Mouse (Mus musculus) hindbrain, embryonic 12.5 days (tissue): ENCODE data around the gene Adgre1. TPM values are rescaled to one million over a fixed set of nuclear protein-coding genes. Genes with fewer than 3 reads are reported as not detected.
"Not testable (repeated sequence)": the region's sequence is repeated elsewhere in the genome, so short reads cannot be mapped to it uniquely, and the experiment has no call there.

Source experiments
- ATAC-seq: fragments of 200-750 bp; cut with Nextera tagmentation; 2 replicates; pipeline ENCODE4 v1.8.0; 2017; ENCODE audit warnings: moderate TSS enrichment; ENCODE audit not compliant: low FRiP score
- H3K27ac ChIP-seq: fragments of 300-500 bp; sonication (generic); 2 replicates; pipeline ENCODE4 v1.5.1; 2016; ENCODE audit warnings: mild to moderate bottlenecking
- H3K27me3 ChIP-seq: fragments of 300-500 bp; sonication (generic); 2 replicates; pipeline ENCODE4 v1.6.1; 2016; ENCODE audit warnings: mild to moderate bottlenecking
- H3K36me3 ChIP-seq: fragments of 300-500 bp; sonication (generic); 2 replicates; pipeline ENCODE4 v1.6.1; 2016; ENCODE audit warnings: mild to moderate bottlenecking
- H3K4me1 ChIP-seq: fragments of 300-500 bp; sonication (generic); 2 replicates; pipeline ENCODE4 v1.6.1; 2016
- H3K4me2 ChIP-seq: fragments of 300-500 bp; sonication (generic); replicated peaks from 2 replicates; pipeline ENCODE4 v1.6.1; 2016; ENCODE audit warnings: mild to moderate bottlenecking
- H3K4me3 ChIP-seq: fragments of 300-500 bp; sonication (generic); 2 replicates; pipeline ENCODE4 v1.5.1; 2016; ENCODE audit warnings: mild to moderate bottlenecking
- H3K9ac ChIP-seq: fragments of 300-500 bp; sonication (generic); 2 replicates; pipeline ENCODE4 v1.6.1; 2016; ENCODE audit warnings: mild to moderate bottlenecking, moderate library complexity
- H3K9me3 ChIP-seq: fragments of 300-500 bp; sonication (generic); replicated peaks from 2 replicates; pipeline ENCODE4 v1.6.1; 2016; ENCODE audit warnings: mild to moderate bottlenecking
- WGBS: fragments of 180-500 bp; shearing (Covaris S2); methylation state at CpG from one replicate; pipeline ENCODE4 v1.1.7; 2016; 5-methylcytosine and 5-hydroxymethylcytosine counted together
- polyA plus RNA-seq: library from polyadenylated mRNA; unstranded; fragments of >200 nt; fragmentation: Nextera tagmentation; extraction: Ambion mirVana; gene quantifications from 2 replicates; pipeline ENCODE4 v1.2.1, GENCODE M21; 2016

Adgre1 gene
- polyA plus RNA-seq = 3.4 and 5.6 TPM in 2 replicates

- no peak within 1 kb of the TSS for H3K9ac ChIP-seq
- no peak for ATAC-seq
- no peaks in the 10 kb centered on the region for H3K27me3 ChIP-seq
- no peak within 1 kb of the TSS for H3K4me3 ChIP-seq
- H3K4me2 ChIP-seq = no peak within 1 kb of the TSS
- no peak within 1 kb of the TSS for H3K27ac ChIP-seq
- H3K36me3 ChIP-seq = no peaks in the 10 kb centered on the region
- WGBS = 9% methylated on average over 1 of the region's 1 CpGs
- no peaks in the 10 kb centered on the region for H3K4me1 ChIP-seq
- no peaks in the 10 kb centered on the region for H3K9me3 ChIP-seq
Measured at GRCm38 (mm10) chr17:57358441-57358840, at the start of gene Adgre1. Adgre1 (plus strand) TSS chr17:57358691.

- Histone ChIP-seq H3K36me3 (no peaks in the 10 kb centered on the region), H3K4me3 (no peak overlapping the region), H3K27ac (no peak overlapping the region), H3K27me3 (no peaks in the 10 kb centered on the region), H3K9ac (no peak overlapping the region), H3K9me3 (no peaks in the 10 kb centered on the region), H3K4me1 (no peaks in the 10 kb centered on the region), H3K4me2 (no peak overlapping the region)
- no peak for ATAC-seq
- WGBS = 36% methylated on average over 13 of the region's 13 CpGs
Measured at GRCm38 (mm10) chr17:57311801-57312200, 46.7 kb upstream of the Adgre1 start.

GRCm38 (mm10) chr17:57327615-57328014 is 30.9 kb upstream of the Adgre1 start:
- Histone ChIP-seq H3K4me1 (no peaks in the 10 kb centered on the region), H3K9ac (no peak overlapping the region), H3K9me3 (no peaks in the 10 kb centered on the region), H3K4me2 (no peak overlapping the region), H3K27ac (no peak overlapping the region), H3K4me3 (no peak overlapping the region), H3K36me3 (no peaks in the 10 kb centered on the region), H3K27me3 (no peaks in the 10 kb centered on the region)
- WGBS = 79% methylated on average over 8 of the region's 8 CpGs
- ATAC-seq = 0 out of 2 replicates have a peak, but pooled peaks have one; percentile 36

GRCm38 (mm10) chr17:57328944-57329343 is 29.5 kb upstream of the Adgre1 start:
- WGBS = 51% methylated on average over 6 of the region's 6 CpGs
- no peak overlapping the region for H3K4me2 ChIP-seq
- ATAC-seq = no peak

GRCm38 (mm10) chr17:57330993-57331392 is 27.5 kb upstream of the Adgre1 start:
- Histone ChIP-seq H3K27ac (no peak overlapping the region), H3K9ac (no peak overlapping the region), H3K27me3 (no peaks in the 10 kb centered on the region), H3K4me2 (no peak overlapping the region), H3K9me3 (no peaks in the 10 kb centered on the region), H3K4me1 (no peaks in the 10 kb centered on the region), H3K36me3 (no peaks in the 10 kb centered on the region), H3K4me3 (no peak overlapping the region)
- 93% methylated on average over 8 of the region's 8 CpGs for WGBS
- no peak for ATAC-seq

More at GRCm38 (mm10) chr17:57328944-57329343, 29.5 kb upstream of the Adgre1 start:
- Histone ChIP-seq H3K27me3 (no peaks in the 10 kb centered on the region), H3K9ac (no peak overlapping the region), H3K36me3 (no peaks in the 10 kb centered on the region), H3K4me3 (no peak overlapping the region), H3K4me1 (no peaks in the 10 kb centered on the region), H3K27ac (no peak overlapping the region), H3K9me3 (no peaks in the 10 kb centered on the region)

GRCm38 (mm10) chr17:57332241-57332640 is 26.2 kb upstream of the Adgre1 start:
- no peak overlapping the region for H3K9ac ChIP-seq
- no peaks in the 10 kb centered on the region for H3K9me3 ChIP-seq
- no peaks in the 10 kb centered on the region for H3K4me1 ChIP-seq
- H3K27me3 ChIP-seq = no peaks in the 10 kb centered on the region
- H3K4me3 ChIP-seq = no peak overlapping the region
- no peak for ATAC-seq
- H3K4me2 ChIP-seq = no peak overlapping the region
- no peak overlapping the region for H3K27ac ChIP-seq
- WGBS = 82% methylated on average over 4 of the region's 4 CpGs
- no peaks in the 10 kb centered on the region for H3K36me3 ChIP-seq

GRCm38 (mm10) chr17:57334001-57334760 is 24.3 kb upstream of the Adgre1 start:
- Histone ChIP-seq H3K27me3 (no peaks in the 10 kb centered on the region), H3K9ac (no peak overlapping the region), H3K4me1 (no peaks in the 10 kb centered on the region), H3K9me3 (no peaks in the 10 kb centered on the region), H3K27ac (no peak overlapping the region), H3K4me2 (0 out of 2 replicates have a peak overlapping the region, but pooled peaks have one; percentile 8), H3K4me3 (no peak overlapping the region), H3K36me3 (no peaks in the 10 kb centered on the region)
- no peak; the same call in 1 of the 2 replicates for ATAC-seq
- WGBS = 69% methylated on average over 9 of the region's 9 CpGs

- H3K9ac ChIP-seq = no peak overlapping the region
- no peaks in the 10 kb centered on the region for H3K36me3 ChIP-seq
- no peak overlapping the region for H3K4me3 ChIP-seq
- no peaks in the 10 kb centered on the region for H3K27me3 ChIP-seq
- H3K9me3 ChIP-seq = no peaks in the 10 kb centered on the region
- 0 out of 2 replicates have a peak overlapping the region, but pooled peaks have one; percentile 8 for H3K4me2 ChIP-seq
- ATAC-seq = peak; percentile 46
- no peak overlapping the region for H3K27ac ChIP-seq
- H3K4me1 ChIP-seq = no peaks in the 10 kb centered on the region
- 8% methylated on average over 16 of the region's 16 CpGs for WGBS
Measured at GRCm38 (mm10) chr17:57334761-57335150, 23.7 kb upstream of the Adgre1 start.

GRCm38 (mm10) chr17:57335194-57335593 is 23.3 kb upstream of the Adgre1 start:
- not testable (repeated sequence) for H3K9ac ChIP-seq, H3K27ac ChIP-seq, H3K9me3 ChIP-seq, H3K4me1 ChIP-seq, H3K36me3 ChIP-seq, H3K4me3 ChIP-seq, H3K27me3 ChIP-seq
- peak; percentile 25; the same call in 1 of the 2 replicates for ATAC-seq
- H3K4me2 ChIP-seq = 0 out of 2 replicates have a peak overlapping the region, but pooled peaks have one; percentile 8
- 73% methylated on average over 9 of the region's 9 CpGs for WGBS

- H3K36me3 ChIP-seq = no peaks in the 10 kb centered on the region
- H3K9ac ChIP-seq = no peak overlapping the region
- H3K27ac ChIP-seq = no peak overlapping the region
- no peak overlapping the region for H3K4me2 ChIP-seq
- no peak overlapping the region for H3K4me3 ChIP-seq
- 13% methylated on average over 11 of the region's 11 CpGs for WGBS
- no peaks in the 10 kb centered on the region for H3K9me3 ChIP-seq
- ATAC-seq = peak; percentile 87
- no peaks in the 10 kb centered on the region for H3K27me3 ChIP-seq
- H3K4me1 ChIP-seq = no peaks in the 10 kb centered on the region
Measured at GRCm38 (mm10) chr17:57335673-57336303, 22.7 kb upstream of the Adgre1 start.

GRCm38 (mm10) chr17:57337996-57338395 is 20.5 kb upstream of the Adgre1 start:
- no peak overlapping the region for H3K4me3 ChIP-seq
- no peaks in the 10 kb centered on the region for H3K27me3 ChIP-seq
- no peak overlapping the region for H3K27ac ChIP-seq
- no peaks in the 10 kb centered on the region for H3K36me3 ChIP-seq
- ATAC-seq = no peak
- no peak overlapping the region for H3K9ac ChIP-seq
- H3K4me1 ChIP-seq = no peaks in the 10 kb centered on the region
- 0 out of 2 replicates have a peak, but pooled peaks cover 2% of the 10 kb centered on the region for H3K9me3 ChIP-seq
- no peak overlapping the region for H3K4me2 ChIP-seq
- WGBS = 88% methylated on average over 10 of the region's 10 CpGs

- 76% methylated on average over 9 of the region's 9 CpGs for WGBS
Measured at GRCm38 (mm10) chr17:57339298-57339697, 19.2 kb upstream of the Adgre1 start.

More at GRCm38 (mm10) chr17:57339298-57339697, 19.2 kb upstream of the Adgre1 start:
- Histone ChIP-seq H3K4me2 (no peak overlapping the region), H3K27me3 (no peaks in the 10 kb centered on the region), H3K4me3 (no peak overlapping the region), H3K9ac (no peak overlapping the region), H3K27ac (no peak overlapping the region), H3K36me3 (no peaks in the 10 kb centered on the region), H3K9me3 (0 out of 2 replicates have a peak, but pooled peaks cover 2% of the 10 kb centered on the region), H3K4me1 (no peaks in the 10 kb centered on the region)
- no peak for ATAC-seq
